Mouse (Mus musculus): Measurements from ENCODE around the gene Htra1. TPM values are rescaled to one million over a fixed set of nuclear protein-coding genes. Genes with fewer than 3 reads are reported as not detected.

The Htra1 gene
- total and polyA plus RNA-seq, 3 experiments, result not detected

DNA sequence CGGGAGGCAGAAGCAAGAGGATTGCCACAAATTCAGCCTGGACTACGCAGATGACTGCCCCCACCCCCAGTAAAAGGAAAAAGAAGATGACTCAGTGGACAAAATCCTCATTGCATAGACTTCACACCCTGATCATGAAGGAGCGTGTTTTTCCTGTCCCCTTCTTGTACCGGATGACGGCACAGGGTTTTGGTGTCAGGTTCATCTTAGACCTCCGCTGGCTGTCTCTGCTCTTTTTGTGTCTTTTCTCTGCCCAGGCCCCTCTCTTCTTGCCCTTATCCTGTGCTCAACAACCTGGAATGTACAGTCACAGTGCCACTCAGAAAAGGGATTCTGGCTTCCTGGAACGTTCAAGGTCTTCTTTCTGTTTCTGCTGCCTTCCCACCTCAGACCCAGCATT, 14.6 kb downstream of the Htra1 start:
- Histone ChIP-seq H3K9me3 (replicated peaks; ENCODE audit: insufficient read depth, low read length) (no peaks in the 10 kb centered on the region), H3K27ac (ENCODE audit: control insufficient read depth, low read depth, low read length) (no peak overlapping the region), H3K4me3 (ENCODE audit: control insufficient read depth in 1 of 2, insufficient read depth in 1 of 2, low read depth in 2 of 2, low read length in 2 of 2) (no peak overlapping the region), H3K79me2 (ENCODE audit: control insufficient read depth, insufficient read depth, low read length, poor library complexity) (no peaks in the 10 kb centered on the region), H3K27me3 (ENCODE audit: control insufficient read depth in 1 of 2, insufficient read depth in 2 of 2, low read length in 2 of 2) (no peaks in the 10 kb centered on the region), H3K36me3 (ENCODE audit: control insufficient read depth in 1 of 2, insufficient read depth in 2 of 2, low read length in 2 of 2) (no peaks in the 10 kb centered on the region), H3K9ac (ENCODE audit: control insufficient read depth, low read depth, low read length, poor library complexity, severe bottlenecking) (no peak overlapping the region), H3K4me1 (ENCODE audit: control insufficient read depth in 1 of 2, insufficient read depth in 2 of 2, low read length in 2 of 2) (no peaks in the 10 kb centered on the region)
- TF ChIP-seq MEF2A (IDR thresholded peaks at IDR 0.05; ENCODE audit: extremely low read depth, insufficient replicate concordance, low read depth, low read length, poor library complexity, severe bottlenecking) (no peak), ZKSCAN1 (IDR thresholded peaks at IDR 0.05; ENCODE audit: low read depth, low read length) (no peak), ETS1 (IDR thresholded peaks at IDR 0.05; ENCODE audit: low read depth, low read length) (no peak)
- no peak for DNase-seq (ENCODE audit: low read depth, low spot score)

DNA sequence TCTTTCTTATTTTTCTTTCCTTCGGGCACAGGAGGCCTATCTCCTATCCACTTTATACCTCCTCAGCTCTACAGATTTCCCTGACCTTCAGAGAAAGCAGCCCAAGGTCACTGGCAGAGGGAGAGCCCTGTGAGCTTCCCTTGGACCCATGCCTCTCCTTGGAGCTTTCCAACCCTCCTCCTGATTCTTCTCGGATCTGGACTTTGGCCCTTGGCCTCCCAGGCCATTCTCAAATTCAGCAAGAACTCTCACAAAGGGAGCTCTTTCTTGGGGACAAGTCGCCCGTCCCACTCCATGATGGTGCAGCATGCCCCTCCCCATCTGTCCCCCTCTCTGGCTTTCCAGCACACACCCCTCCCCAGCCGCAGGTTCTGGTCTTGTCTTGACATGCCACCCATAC, 15.1 kb downstream of the Htra1 start:
- H3K36me3 ChIP-seq (ENCODE audit: control insufficient read depth in 1 of 2, insufficient read depth in 2 of 2, low read length in 2 of 2), result no peaks in the 10 kb centered on the region
- no peaks in the 10 kb centered on the region for H3K4me1 ChIP-seq (ENCODE audit: control insufficient read depth in 1 of 2, insufficient read depth in 2 of 2, low read length in 2 of 2)
- no peaks in the 10 kb centered on the region for H3K9me3 ChIP-seq (replicated peaks; ENCODE audit: insufficient read depth, low read length)
- H3K4me3 ChIP-seq (ENCODE audit: control insufficient read depth in 1 of 2, insufficient read depth in 1 of 2, low read depth in 2 of 2, low read length in 2 of 2), result no peak overlapping the region
- no peak for TF ChIP-seq JUND (IDR thresholded peaks at IDR 0.05; ENCODE audit: low read depth, low read length)
- no peak for TF ChIP-seq TAL1 (IDR thresholded peaks at IDR 0.05; ENCODE audit: low read length)
- TF ChIP-seq RAD21 (IDR thresholded peaks at IDR 0.05; ENCODE audit: low read depth, low read length), result no peak
- no peak for TF ChIP-seq MYC (IDR thresholded peaks at IDR 0.05; ENCODE audit: low read depth, low read length)
- TF ChIP-seq HCFC1 (IDR thresholded peaks at IDR 0.05; ENCODE audit: low read depth, low read length), result no peak
- no peak for TF ChIP-seq NRF1 (IDR thresholded peaks at IDR 0.05; ENCODE audit: insufficient read depth, low read depth, low read length, poor library complexity, severe bottlenecking)
- TF ChIP-seq POLR2A (IDR thresholded peaks at IDR 0.05; ENCODE audit: control insufficient read depth in 1 of 2, insufficient read depth in 1 of 2, low read depth in 1 of 2, low read length in 2 of 2, poor library complexity in 1 of 2), result no peak
- TF ChIP-seq ZMIZ1 (IDR thresholded peaks at IDR 0.05; ENCODE audit: low read depth, low read length), result no peak
- no peak for TF ChIP-seq ETS1 (IDR thresholded peaks at IDR 0.05; ENCODE audit: low read depth, low read length)
- TF ChIP-seq E2F4 (IDR thresholded peaks at IDR 0.05; ENCODE audit: borderline replicate concordance, low read depth, low read length), result no peak
- TF ChIP-seq ZC3H11A (IDR thresholded peaks at IDR 0.05; ENCODE audit: low read depth, low read length), result no peak
- TF ChIP-seq POLR2AphosphoS2 (IDR thresholded peaks at IDR 0.05; ENCODE audit: low read length), result no peak
- TF ChIP-seq CHD2 (IDR thresholded peaks at IDR 0.05; ENCODE audit: low read length), result no peak
- no peak for TF ChIP-seq MAZ (IDR thresholded peaks at IDR 0.05; ENCODE audit: low read depth, low read length)
- no peak for TF ChIP-seq SIN3A (IDR thresholded peaks at IDR 0.05; ENCODE audit: low read length)
- TF ChIP-seq ZKSCAN1 (IDR thresholded peaks at IDR 0.05; ENCODE audit: low read depth, low read length), result no peak
- no peak for TF ChIP-seq SMC3 (IDR thresholded peaks at IDR 0.05; ENCODE audit: low read depth, low read length)
- no peak for TF ChIP-seq MAFK (IDR thresholded peaks at IDR 0.05; ENCODE audit: borderline replicate concordance, low read depth, low read length)
- TF ChIP-seq USF2 (IDR thresholded peaks at IDR 0.05; ENCODE audit: borderline replicate concordance in 1 of 2, insufficient read depth in 1 of 2, low read depth in 1 of 2, low read length in 2 of 2), result no peak
- no peak for TF ChIP-seq KAT2A (conservative IDR thresholded peaks at IDR 0.05; ENCODE audit: low read depth, low read length)
- H3K9ac ChIP-seq (ENCODE audit: control insufficient read depth, low read depth, low read length, poor library complexity, severe bottlenecking), result no peak overlapping the region
- no peak overlapping the region for H3K27ac ChIP-seq (ENCODE audit: control insufficient read depth, low read depth, low read length)
- DNase-seq (ENCODE audit: low read depth, low spot score), result no peak
- no peaks in the 10 kb centered on the region for H3K27me3 ChIP-seq (ENCODE audit: control insufficient read depth in 1 of 2, insufficient read depth in 2 of 2, low read length in 2 of 2)
- no peaks in the 10 kb centered on the region for H3K79me2 ChIP-seq (ENCODE audit: control insufficient read depth, insufficient read depth, low read length, poor library complexity)
